ENCODE assay signal across 14 mouse cellular contexts in genomic region chr13:64526515-64527285, GRCm38 (mm10). TPM values are rescaled to one million over a fixed set of nuclear protein-coding genes. Genes with fewer than 3 reads are reported as not detected.
A peak's percentile ranks its signal among the peaks of the same experiment; 100 is the strongest.
DNase-seq lines count a peak whose midpoint lies in the region; ATAC-seq and TF ChIP-seq lines count a peak whose summit lies in the region.
"Had no signal": no experiment of that assay in that cellular context is flagged by ENCODE, and none has a peak within 500 bp of the region (broad histone marks: within the 10 kb centered on the region; RNA-seq: fewer than 3 reads in every experiment).

No protein-coding gene starts in this region.

- ATAC-seq in forebrain, postnatal 0 days = peak; percentile 97
- ATAC-seq in megakaryocyte progenitor cell, adult 5-6 weeks (replicated peaks; ENCODE audit: poor library complexity) = no peak
- ATAC-seq: Patski had no signal

- TF ChIP-seq POLR2A in heart, adult 2 months (IDR thresholded peaks at IDR 0.05; ENCODE audit: insufficient read depth, low read depth, low read length) = no peak

- no peak for TF ChIP-seq CTCF in forebrain, postnatal 0 days (IDR thresholded peaks at IDR 0.05; ENCODE audit: low read depth)
- TF ChIP-seq CTCF in heart, adult 2 months (IDR thresholded peaks at IDR 0.05) = no peak

- peak; percentile 35 to 53 for DNase-seq in cerebellum, postnatal 10 days
- no peak for DNase-seq in cerebellum, adult 18-20 months
- peak; percentile 72 for DNase-seq in forebrain, postnatal 0 days
- peak; percentile 39 for DNase-seq in left cerebral cortex, adult 11 months (ENCODE audit: low spot score)
- peak; percentile 18 for DNase-seq in right cerebral cortex, adult 18-20 months
- DNase-seq in kidney, postnatal 36 days = no peak
- DNase-seq in heart, adult 2 months = no peak
- DNase-seq: kidney, adult 2 months had no signal

- TF ChIP-seq EP300 in heart, adult 2 months (IDR thresholded peaks at IDR 0.05; ENCODE audit: insufficient read depth, low read depth, low read length) = no peak

- no peaks in the 10 kb centered on the region for H3K79me2 ChIP-seq in heart, adult 2 months (replicated peaks; ENCODE audit: control insufficient read depth, insufficient read depth, low read length)

- intact Hi-C loops in heart, adult 2 months (cut with DNase I) = no loop called here

- H3K4me2 ChIP-seq in forebrain, postnatal 0 days (ENCODE audit: low read depth) = no peak overlapping the region
- H3K4me2 ChIP-seq: heart, embryonic 12.5 days; lung, embryonic 15.5 days had no signal

- no peaks in the 10 kb centered on the region for H3K9me3 ChIP-seq in forebrain, postnatal 0 days (ENCODE audit: low read length)
- H3K9me3 ChIP-seq: heart, embryonic 12.5 days; lung, embryonic 15.5 days had no signal

- no peaks in the 10 kb centered on the region for H3K4me1 ChIP-seq in forebrain, postnatal 0 days (ENCODE audit: insufficient read depth)
- H3K4me1 ChIP-seq in heart, adult 2 months (ENCODE audit: control insufficient read depth, insufficient read depth, low read length) = no peaks in the 10 kb centered on the region
- H3K4me1 ChIP-seq: heart, embryonic 12.5 days; lung, embryonic 15.5 days had no signal

- H3K4me3 ChIP-seq in forebrain, postnatal 0 days (ENCODE audit: low read depth, low read length) = no peak overlapping the region
- H3K4me3 ChIP-seq in heart, adult 2 months = no peak overlapping the region
- H3K4me3 ChIP-seq: heart, embryonic 12.5 days; lung, embryonic 15.5 days had no signal

- no peaks in the 10 kb centered on the region for H3K27me3 ChIP-seq in forebrain, postnatal 0 days (ENCODE audit: insufficient read depth, low read length)
- H3K27me3 ChIP-seq in heart, adult 2 months (ENCODE audit: control insufficient read depth, insufficient read depth, low read length) = no peaks in the 10 kb centered on the region
- H3K27me3 ChIP-seq: heart, embryonic 12.5 days; lung, embryonic 15.5 days had no signal

- H3K27ac ChIP-seq in forebrain, postnatal 0 days (ENCODE audit: low read depth, low read length) = 0 out of 2 replicates have a peak overlapping the region, but pooled peaks have one; percentile 36
- H3K27ac ChIP-seq in heart, adult 2 months = no peak overlapping the region
- H3K27ac ChIP-seq: lung, embryonic 15.5 days had no signal

- WGBS in forebrain, postnatal 0 days = 59% methylated on average over 15 of the region's 15 CpGs
- 83% methylated on average over 15 of the region's 15 CpGs for WGBS in heart, adult 2 months

- H3K36me3 ChIP-seq in forebrain, postnatal 0 days (ENCODE audit: insufficient read depth) = no peaks in the 10 kb centered on the region
- H3K36me3 ChIP-seq in heart, adult 2 months (ENCODE audit: control insufficient read depth, insufficient read depth, low read length) = no peaks in the 10 kb centered on the region
- H3K36me3 ChIP-seq: heart, embryonic 12.5 days; lung, embryonic 15.5 days had no signal

- H3K9ac ChIP-seq in forebrain, postnatal 0 days = no peak overlapping the region
- no peak overlapping the region for H3K9ac ChIP-seq in heart, adult 2 months (ENCODE audit: low read depth, low read length)
- H3K9ac ChIP-seq: heart, embryonic 12.5 days; lung, embryonic 15.5 days had no signal

RNA-seq across cellular contexts. Expression of gene Fam240b, which starts 29.1 kb away (rescaled TPM):
- not detected in 2 replicates for total RNA-seq in forebrain, postnatal 0 days (2014; rRNA removed)
- polyA plus RNA-seq in forebrain, postnatal 0 days (2015; fragmentation: Nextera tagmentation; extraction: Ambion mirVana) = not detected in 2 replicates
- not detected in 2 replicates for total RNA-seq in megakaryocyte progenitor cell, adult 5-6 weeks (2015)
- not detected in 2 replicates for total RNA-seq in megakaryocyte progenitor cell, adult 5-6 weeks (2017)
- not detected for total RNA-seq in heart, adult 2 months (2021)
- not detected in 2 replicates for polyA plus RNA-seq in heart, adult 2 months (2012; rRNA removed)
- total RNA-seq: left cerebral cortex, postnatal 36 days had no signal
- polyA plus RNA-seq: embryonic facial prominence, embryonic 14.5 days; heart, embryonic 12.5 days; kidney, adult 2 months; lung, embryonic 15.5 days; Patski had no signal

Comparison
In these comparisons a context has a peak if more than half of its experiments do, and no peak if none do; other contexts are left out.
1. DNase-seq: peak in cerebellum, postnatal 10 days (2 of 2), forebrain, postnatal 0 days (single experiment), left cerebral cortex, adult 11 months (single experiment) and right cerebral cortex, adult 18-20 months (single experiment); none in cerebellum, adult 18-20 months (0 of 2), kidney, postnatal 36 days (0 of 2) and heart, adult 2 months (0 of 2).